Mouse (Mus musculus) gonadal fat pad, adult 2 months (tissue): ENCODE data around the gene Rpl15. TPM values are rescaled to one million over a fixed set of nuclear protein-coding genes. Genes with fewer than 3 reads are reported as not detected.
"Not testable (repeated sequence)": the region's sequence is repeated elsewhere in the genome, so short reads cannot be mapped to it uniquely, and the experiment has no call there.

Experiments
- DNase-seq: peaks from one replicate; pipeline ENCODE4 v3.0.0-alpha.2; 2012; ENCODE audit warnings: low read depth
- polyA plus RNA-seq: library from polyadenylated mRNA; depleted of rRNA; stranded (reverse); fragments of >200 nt; gene quantifications from 2 replicates; pipeline ENCODE4 v1.2.3, GENCODE M21; 2012; rRNA removed

The Rpl15 gene
- 204 and 266 TPM in 2 replicates for polyA plus RNA-seq

DNA sequence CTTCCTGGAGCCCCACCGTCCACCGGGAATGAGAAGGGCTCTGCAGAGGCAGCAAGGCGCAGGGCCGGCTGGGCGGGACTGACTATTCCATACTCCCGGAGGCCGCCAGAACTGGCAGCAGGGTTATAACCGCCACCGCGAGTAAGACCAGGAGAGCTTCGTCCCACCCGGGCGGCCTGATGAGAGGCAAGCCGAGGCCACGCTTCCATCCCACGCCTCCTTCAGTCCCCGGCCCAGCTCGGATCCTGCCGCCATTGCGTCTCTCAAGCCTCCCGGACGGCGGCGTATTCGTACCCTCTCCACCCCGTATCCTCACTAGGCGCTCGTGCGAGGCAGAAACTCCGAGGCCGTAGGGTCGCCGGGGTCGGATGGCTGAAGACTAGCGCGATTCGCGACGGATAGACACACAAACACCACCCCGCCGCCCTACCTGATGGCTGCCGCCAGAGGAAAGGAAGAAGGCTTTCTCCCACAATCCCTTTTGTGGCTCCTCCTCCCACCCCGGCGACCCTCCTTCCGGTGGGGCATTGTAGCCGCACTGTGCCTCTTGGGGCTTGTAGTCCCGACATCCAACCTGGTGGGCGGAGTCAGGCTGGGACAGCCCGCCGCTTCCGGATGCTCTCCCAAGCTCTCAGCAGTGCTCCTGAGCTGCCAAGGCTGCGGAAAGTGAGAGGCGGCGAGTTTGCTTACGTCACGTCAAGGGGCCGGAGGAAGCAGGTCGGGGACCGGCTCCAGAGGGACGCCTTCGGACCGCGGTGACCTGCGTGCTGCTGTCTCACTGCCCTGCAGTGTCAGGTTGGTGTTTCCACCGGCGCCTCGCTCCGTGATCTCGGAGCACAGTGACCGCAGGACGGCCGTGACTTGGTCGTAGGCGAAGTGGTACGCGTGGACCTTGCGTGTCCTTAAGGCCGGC, at the start of gene Rpl15, which contains the start of gene Nkiras1:
Rpl15 (minus strand) TSS at position 863 of the 913 bp plus-strand sequence.
Nkiras1 (plus strand) TSS at position 608 of the 913 bp plus-strand sequence.
- DNase-seq, result peak; percentile 85

DNA sequence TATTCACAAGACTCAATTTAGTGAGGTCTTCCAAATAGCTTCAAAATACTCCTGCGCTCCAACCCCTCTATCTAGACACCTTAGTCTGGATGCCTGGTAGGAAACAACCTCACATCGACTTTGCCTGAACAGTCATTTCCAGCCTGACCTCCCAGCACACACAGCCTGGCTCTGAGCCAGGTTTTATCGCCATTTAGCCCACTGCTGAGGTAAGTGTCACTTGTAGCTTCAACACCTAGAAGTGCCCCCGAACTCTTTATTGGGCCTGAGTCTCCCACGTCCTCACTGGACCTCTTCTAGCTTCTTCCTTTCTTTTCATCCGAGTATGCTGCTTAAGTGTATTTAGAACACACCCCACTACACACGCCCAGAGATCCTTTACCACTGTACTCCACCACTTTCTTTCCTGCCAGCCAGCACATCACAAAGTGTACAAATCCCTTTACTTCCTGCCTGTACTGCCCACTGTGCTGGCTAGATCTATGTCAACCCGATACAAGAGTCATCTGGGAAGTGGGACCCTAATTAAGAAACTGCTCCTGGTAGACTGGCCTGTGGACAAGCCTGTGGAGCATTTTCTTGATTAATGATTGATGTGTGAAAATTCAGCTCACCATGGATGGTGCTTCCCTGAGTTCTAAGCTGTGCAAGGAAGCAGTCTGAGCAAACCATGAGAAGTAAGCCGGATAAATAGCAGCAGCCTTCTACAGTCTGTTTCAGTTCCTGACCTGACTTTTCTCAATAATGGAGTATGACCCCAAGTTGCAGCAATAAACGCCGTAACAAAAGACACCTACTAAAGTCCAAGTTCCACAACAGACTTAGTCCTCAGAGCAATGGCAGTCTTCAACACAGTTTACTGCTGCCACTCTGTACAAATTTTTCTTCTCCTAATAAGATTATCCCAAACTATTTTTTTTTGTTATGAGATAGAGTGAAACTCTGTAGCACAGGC, 46.5 kb upstream of the Rpl15 start:
- no peak for DNase-seq

DNA sequence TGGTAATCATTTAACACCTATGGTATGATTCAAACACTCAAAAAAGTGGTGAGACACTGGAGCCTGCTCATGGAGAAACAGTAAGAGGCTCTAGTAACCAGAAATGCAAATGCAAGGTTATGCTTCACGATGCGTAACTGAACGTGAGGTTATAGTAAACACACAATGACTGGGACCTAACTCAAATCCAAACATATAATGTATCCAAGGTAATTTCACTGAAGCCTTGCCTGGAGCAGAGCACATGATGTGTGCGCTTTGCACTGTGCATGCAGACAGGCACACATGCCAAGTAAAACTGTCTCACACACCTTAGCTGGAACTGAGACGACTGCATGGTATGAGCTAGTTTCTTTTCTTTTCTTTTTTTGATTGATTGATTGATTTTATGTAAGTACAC, 33.0 kb upstream of the Rpl15 start:
- no peak for DNase-seq

DNA sequence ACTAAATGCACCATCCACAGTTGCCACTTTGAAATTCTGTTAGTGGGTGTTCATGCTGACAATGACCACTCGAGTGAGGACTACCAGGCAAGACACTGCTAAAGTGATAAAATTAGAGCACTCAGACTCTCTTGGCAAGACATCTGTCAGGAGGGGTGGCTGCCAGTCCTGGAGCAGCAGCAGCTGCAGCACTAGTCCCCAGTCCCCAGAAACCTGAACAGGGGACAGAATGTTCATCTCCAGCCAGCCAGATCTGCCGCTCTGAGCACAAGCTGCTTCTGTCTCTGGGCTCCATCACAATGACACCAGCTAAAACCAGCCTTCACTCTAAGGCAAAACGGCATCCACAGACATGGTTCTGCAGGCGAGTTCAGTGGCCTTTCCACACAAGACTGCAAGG, 32.1 kb upstream of the Rpl15 start:
- no peak for DNase-seq

DNA sequence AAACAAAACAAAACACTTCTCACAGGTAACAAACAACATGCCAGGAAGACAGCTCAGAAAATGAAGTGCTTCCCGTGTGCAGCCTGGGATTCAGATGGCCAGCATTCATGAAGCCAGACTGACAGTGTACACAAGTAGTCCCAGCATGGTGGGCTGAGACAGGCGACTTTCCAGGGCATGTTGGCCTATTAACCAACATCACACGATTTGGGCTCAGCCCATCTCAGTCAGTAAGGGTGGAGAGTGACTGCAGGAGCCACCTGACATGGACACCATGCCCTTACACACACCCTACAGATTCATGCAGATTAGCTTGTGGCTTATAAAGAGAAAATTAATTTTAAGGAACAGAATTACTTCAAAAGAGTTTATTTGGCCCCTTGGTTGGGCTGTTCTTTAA, 31.6 kb upstream of the Rpl15 start:
- no peak for DNase-seq

DNA sequence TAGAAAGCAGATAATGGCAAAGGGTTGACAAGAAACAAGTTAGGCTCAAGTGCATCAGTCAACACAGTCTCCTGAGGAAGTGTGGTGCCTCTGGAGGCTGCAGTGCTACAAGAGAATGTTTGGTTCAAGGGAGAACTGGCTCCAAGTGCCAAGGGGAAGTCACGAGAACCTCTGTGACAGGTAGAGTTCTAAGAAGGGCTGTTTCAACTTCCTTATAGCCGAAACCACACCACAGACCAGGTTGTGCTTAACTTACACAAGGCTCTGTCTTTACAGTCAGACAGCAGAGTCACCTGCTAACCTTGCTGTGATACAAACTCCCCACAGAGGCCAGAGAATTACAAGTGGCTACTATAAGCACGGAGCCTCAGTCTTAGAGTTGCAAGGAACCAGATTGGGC, 30.4 kb upstream of the Rpl15 start:
- no peak for DNase-seq

DNA sequence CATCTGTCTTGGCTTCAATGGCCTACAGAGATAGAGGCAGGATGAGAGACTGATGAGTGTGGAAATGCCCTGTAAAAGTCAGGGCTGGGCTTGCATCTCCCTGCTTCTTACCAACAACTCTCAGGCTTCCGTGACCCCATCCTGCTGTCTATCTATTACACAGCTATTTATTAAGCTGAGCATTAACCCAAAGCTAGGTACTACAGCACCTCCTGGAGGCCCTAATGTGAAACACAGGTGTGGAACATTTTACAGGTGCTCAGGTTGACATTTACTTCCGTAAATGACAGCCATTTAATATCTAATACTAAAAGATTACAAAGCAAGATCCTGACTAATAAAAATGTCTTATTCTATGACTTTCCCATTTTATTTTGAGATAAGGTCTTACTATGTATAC, 29.5 kb upstream of the Rpl15 start:
- DNase-seq, result no peak

DNA sequence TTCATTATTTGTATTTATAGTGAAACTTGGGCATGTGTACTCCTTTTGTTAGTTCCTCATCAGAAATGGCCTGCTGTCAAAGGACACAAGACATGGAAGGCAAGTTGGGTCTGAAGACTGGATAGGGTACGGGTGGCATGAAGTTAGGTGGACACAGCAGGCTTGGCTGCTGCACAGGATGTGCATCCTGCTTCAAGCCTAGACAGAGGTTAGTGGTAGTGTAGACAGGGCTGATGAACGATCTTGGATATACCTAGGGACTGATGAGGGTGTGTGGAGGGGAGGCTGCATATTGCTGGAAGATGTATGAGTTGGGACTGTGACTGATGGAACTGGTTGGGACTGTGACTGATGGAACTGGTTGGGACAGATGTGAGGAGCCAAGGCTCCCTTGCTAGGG, 27.7 kb upstream of the Rpl15 start:
- DNase-seq, result no peak

DNA sequence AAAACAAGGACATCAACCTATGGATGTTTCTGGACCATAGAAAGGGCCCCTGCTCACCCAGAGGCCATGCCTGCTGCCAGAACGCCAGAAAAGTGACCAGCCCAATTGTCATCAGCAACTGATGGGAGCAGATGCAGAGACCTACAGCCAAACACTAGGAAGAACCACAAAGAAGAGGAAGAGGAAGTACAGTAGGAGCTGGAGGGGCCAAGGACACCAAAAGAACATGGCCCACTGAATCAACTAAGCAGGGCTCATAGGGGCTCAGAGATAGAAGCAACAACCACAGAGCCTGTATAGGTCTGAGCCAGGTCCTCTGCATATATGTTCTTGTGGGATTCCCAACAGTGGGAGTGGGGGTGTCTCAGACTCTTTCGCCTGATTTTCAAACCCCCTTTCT, 26.2 kb upstream of the Rpl15 start:
- no peak for DNase-seq

DNA sequence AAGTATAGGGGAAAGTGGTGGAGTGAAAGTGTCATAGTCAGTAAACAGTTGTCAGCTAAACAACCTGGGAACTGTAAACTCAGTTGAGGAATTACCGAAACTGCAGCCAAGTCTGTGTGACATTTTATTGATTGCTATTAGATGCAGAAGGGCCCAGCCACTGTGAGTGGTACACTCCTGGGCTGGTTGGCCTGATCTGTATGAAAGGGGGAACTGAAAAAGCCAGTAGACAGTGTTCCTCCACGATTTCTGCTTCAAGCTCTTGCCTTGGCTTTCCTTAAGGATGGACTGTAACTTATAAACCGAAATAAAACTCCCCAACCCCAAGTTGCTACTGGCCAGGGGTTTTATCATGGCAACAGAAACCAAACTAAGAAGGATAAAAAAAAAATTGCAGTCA, 21.4 kb upstream of the Rpl15 start:
- DNase-seq, result no peak

DNA sequence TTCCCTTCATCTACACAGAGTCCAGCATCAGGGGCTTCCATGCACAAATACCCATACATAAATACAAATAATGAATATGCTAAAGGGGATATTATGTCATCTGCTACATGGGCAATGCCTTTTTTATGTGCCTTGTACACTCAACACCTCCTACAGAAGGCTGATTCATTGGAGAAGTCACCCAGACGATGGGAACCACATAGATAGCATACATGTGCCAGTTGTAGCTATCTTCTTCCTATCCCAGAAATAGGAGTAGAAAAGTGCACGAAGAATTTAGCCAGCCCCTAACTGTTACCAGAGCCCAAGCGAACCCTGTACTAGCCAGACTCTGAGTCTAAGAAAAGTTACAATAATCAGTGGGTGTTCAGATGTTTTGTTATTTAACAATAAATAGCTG, 20.9 kb upstream of the Rpl15 start:
- no peak for DNase-seq

DNA sequence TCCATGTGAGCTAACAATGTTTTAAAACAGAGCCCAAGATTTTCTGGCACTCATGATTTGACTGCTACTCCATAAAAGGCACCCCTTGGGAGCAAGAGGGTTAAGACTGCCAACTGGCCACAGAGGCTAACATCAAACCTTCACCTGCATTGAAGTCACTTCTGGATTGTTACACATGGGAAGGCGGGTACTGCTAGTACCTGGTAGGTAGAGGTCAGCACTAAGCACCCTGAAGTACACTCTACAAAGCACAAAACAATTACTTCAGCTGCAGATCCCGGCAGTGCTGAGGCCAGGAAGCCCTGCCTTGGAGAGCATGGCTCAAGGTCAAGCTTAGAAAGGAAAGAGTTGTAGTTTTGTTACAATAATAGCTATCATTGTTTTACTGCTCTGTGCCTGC, 16.2 kb upstream of the Rpl15 start:
- no peak for DNase-seq

DNA sequence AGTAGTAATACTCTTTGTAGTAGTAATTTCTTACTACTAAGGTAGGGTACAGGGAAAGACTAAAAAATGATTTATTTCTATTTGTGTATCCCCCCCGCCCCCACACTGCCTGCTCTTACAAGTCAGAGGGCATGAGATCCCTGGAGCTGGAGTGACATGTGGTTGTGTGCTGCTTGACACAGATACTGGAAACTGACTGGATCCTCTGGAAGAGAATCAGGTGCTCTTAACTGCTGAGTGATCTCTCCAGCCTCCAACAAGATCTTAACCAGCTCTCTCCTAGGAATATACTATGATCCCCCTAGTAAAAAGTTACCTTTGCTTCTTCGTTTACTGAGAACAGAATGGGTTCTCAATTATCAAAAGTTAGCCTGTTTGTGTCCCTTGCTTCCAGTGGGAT, 15.2 kb upstream of the Rpl15 start:
- DNase-seq, result no peak

DNA sequence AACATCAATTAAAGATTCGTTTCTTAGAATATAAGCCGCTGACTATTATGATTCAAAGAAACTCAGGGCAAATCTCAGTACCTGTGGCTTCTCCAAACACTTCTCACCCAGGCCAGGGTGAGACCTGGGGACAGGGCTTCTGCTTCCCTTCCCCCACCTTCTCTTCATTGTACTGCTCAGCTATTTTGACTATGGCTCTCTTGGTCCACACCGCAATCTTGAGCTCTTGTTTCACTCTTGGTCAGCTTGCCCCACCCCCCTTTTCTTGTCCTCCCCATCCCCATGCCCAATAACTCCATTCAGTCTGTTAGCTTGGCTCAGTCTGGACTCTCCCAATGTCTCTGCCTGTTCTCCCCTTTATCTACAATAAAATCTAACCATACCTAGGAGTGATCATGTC, 14.3 kb upstream of the Rpl15 start:
- DNase-seq, result no peak

DNA sequence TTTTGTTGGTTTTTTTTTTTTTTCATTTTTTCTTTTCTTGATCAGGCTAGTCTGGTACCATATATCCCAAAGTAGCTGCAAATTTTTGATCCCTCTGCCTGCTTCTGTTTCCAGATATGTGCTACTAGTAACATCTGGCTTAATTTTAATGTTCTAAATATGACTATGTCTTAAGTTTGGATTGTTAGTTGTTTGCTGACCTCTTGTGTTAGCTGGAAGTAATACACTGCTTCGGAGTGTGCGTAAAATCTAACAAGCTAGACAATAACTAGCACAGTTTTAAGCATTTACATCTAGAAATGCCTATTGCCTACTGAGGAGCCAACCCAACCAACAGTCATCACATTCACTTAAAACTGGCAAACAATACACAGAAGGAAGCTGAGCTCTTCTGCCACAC, 13.4 kb upstream of the Rpl15 start:
- DNase-seq, result no peak

DNA sequence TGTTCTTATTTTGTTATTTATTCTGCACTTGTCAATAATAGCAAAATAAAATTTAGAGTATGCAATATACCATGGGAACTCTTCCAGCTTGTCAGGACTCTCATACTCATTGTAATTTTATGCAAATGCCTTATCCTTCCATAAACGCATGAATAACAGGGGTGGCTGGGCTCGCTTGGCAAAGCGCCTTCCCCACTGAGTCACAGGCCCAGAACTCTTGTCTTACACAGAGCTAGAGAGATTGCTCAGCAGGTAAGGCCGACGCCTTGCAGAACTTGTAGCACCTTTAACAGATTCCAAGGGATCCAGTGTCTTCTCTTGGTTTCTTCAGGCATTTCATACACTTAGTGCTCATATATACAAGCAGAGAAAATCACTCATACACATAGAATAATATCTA, 9.2 kb upstream of the Rpl15 start:
- no peak for DNase-seq

DNA sequence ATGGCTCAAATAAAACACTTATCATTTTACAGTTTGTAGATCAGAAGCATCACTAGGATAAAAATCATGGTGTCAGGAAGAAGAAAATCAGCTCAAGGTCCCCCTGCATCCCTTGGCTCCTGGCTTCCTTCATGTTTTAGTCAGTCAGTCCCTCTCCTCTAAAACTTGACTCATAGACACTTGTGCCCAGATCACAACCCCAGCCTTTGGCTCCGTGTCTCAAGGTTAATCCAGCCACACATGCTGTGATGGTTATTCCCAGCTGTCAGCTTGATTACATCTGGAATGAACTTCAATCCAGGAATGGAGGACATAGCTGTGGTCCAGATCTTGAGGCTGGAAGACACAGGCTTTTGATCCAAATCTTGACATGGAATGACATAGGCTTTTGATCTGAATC, 3.3 kb upstream of the Rpl15 start:
- no peak for DNase-seq

DNA sequence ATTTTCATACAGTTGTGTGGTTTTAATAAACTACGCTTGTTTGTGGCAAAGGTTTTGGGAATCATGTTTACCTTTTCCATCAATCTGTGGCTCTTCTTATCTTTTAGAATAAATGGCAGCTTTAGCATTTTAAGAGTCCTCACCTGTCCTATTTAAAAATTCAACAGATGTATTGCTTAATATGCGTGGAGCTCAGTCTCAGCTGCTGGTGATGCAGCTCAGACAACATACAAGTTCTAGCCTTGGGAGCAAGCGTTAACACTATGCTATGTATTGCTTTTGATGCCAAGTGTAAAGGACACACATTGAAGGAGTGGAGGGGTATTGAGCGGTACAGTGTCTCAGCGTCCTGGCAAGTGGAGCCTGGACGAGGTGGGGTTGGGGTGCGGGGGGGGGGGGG, 475 bp upstream of the Rpl15 start:
- no peak for DNase-seq

DNA sequence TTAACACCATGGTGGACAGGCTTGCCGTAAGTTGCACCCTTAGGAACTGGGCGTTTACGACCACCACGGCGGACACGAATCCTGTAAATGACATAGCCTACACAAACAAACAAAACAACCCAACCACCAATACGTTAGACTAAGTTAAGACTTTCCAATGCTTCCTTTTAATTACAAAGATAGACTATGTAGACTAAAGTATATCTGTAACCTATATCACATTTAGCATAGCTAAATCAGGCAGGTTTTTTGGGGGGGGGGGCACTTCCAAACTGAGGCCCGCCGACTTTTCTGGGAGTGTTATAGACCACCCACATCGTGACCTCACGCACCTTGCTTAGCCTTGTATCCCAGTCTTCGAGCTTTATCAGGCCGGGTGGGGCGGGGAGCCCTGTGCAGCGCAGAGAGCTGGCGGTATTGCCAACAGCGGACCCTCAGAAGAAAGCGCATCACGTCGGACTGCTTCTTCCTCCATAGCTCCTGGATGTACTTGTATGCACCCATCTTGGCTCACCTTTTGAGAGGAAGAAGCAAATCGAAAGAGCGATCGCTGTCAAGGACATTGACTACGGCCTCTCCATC, 1.2 kb downstream of the Rpl15 start:
- DNase-seq, result not testable (repeated sequence)

DNA sequence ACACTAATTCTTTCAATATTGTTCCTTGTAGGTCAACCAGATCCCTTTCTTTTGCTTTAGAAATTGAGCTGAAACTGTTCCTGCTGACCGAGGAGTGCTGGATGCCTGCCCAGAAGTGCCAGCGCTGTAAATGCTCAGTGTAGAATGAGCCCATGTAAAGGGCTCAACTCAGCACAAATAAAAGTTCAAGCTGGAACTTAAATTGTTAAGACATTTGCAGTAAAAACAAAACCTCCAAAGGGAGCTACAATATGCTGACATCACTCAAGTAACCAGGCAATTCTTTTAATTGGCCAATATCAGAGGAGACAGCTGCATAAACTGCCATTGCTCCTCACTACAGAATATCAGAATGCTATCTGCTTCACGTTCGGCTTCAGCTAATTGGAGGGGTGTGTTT, 7.8 kb downstream of the Rpl15 start:
- no peak for DNase-seq

DNA sequence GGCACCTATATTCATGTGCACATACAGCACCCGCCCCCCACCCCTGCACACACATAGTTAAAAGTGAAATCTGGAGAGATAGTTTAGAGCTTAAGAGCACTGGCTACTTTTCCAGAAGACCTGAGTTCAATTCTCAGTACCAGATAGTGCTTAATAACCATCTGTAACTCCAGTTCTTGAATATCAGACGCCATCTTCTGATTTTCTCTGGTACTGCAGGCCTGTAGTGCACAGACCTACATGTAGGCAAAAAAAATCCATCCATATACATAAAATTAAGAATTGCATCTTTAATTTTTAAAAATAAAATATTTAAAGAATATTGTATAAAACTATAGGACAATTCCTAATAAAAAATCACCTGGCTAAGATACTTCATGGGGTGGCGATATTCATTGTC, 10.0 kb downstream of the Rpl15 start:
- DNase-seq, result no peak

DNA sequence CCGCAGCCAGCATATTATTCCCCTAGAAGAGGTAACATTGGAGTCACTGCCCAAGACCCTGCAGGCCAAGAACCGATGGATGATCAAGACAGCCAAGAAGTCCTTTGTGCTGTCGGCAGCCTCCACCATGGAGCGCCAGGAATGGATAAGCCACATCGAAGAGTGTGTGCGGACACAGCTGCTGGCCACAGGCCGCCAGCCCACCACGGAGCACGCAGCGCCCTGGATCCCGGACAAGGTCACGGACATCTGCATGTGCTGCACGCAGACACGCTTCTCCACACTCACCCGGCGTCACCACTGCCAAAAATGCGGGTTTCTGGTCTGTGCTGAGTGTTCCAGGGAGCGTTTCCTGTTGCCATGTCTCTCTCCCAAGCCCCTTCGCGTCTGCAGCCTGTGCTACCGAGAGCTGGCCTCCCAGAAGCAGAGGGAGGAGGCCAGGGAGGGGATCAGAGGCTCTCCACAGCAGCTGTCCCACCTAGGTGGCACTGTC, 28.5 kb downstream of the Rpl15 start:
- DNase-seq, result no peak
